Mouse (Mus musculus): ENCODE measurements around the gene Trim54.

Gene Trim54

GRCm38 (mm10) chr5:31116354-31116753 lies at the start of gene Trim54:
Gene Trim54, plus strand, starts transcription at chr5:31116712.
- no peak for DNase-seq (ENCODE audit: low spot score)

GRCm38 (mm10) chr5:31069810-31070209 lies 46.7 kb upstream of the Trim54 start:
- no peak for DNase-seq (ENCODE audit: low spot score)

DNA sequence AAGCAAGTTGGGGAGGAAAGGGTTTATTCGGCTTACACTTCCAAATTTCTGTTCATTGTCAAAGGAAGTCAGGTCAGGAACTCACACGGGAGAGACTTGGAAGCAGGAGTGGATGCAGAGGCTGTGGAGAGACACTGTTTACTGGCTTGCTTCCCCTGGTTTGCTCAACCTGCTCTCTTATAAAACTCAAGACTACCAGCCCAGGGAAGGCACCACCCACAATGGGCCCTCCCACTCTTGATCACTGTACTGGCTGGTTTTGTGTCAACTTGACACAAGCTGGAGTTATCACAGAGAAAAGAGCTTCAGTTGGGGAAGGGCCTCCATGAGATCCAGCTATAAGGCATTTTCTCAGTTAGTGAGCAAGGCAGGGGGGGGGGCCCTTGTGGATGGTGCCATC lies 45.5 kb upstream of the Trim54 start:
- no peak for DNase-seq (ENCODE audit: low spot score)

GRCm38 (mm10) chr5:31071821-31072220 lies 44.7 kb upstream of the Trim54 start:
- no peak for DNase-seq (ENCODE audit: low spot score)

DNA sequence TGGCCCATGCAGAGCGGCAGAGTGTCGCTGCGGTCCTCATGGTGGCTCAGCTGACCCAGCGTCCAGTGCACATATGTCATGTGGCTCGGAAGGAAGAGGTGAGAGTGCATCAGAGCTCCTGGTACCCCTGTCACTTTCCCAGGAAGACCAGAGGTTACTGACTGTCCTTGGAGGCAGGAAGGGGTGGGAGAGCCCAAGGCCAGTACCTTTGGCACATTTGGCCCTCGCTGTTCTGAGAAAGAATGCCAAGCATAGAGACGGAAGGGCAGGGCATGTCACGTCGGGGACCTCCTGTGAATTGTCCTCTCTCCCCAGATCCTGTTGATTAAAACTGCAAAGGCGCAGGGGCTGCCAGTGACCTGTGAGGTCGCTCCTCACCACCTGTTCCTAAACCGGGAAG lies 43.3 kb upstream of the Trim54 start:
- no peak for DNase-seq (ENCODE audit: low spot score)

GRCm38 (mm10) chr5:31076346-31076745 lies 40.2 kb upstream of the Trim54 start:
- DNase-seq (ENCODE audit: low spot score), result no peak

DNA sequence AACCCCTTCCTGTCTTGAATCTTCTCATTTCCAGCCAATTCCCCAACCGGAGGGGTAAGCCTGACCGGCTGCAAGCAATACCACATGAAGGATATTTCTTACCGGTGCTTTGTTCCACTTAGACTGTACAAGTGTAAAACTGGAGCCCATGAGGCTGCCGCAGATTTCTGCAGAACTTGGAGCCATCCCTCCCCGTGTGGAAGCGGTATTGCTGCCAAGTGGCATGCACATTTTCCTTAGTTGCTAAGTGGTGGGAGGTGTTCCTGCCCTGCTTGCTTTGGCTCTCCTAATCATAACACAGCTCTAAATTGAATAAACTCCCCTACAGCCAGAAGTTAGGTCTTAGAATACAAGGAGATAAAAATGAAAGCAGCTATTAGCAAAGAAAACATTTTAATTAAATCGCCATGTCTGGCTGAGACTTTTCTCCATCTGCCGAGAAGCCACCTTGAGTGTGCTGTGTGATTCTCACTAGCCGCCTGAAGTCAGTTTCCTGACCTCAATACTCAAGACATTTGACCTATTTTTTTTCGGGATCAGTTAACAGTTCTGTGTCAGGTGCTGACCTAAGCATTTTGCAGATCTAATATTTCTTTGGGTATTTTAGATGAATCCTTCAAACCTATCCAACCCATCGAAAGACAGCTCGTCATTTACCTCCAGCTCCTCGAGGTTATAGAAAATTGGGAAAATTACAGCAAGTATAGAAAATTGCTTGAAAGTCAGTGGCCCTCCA lies 36.3 kb upstream of the Trim54 start:
- no peak for DNase-seq (ENCODE audit: low spot score)

DNA sequence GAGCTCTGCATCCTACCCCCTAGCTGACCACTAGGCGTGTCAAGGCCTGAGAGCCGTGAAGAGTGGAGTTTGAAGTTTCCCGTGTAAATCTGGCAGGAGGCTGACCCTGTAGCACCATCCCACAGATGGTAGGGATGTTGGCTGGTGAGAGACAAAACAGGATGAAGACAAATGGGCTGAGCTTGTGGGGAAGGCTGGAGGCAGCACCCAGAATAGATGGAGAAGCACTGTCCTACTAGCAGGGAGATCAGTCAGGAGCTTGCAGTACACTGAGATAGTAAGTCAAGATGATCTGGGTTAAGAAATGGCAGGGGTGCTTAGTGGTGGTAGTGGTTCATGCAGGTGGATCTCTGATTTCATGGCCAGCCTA lies 35.7 kb upstream of the Trim54 start:
- DNase-seq (ENCODE audit: low spot score), result no peak

DNA sequence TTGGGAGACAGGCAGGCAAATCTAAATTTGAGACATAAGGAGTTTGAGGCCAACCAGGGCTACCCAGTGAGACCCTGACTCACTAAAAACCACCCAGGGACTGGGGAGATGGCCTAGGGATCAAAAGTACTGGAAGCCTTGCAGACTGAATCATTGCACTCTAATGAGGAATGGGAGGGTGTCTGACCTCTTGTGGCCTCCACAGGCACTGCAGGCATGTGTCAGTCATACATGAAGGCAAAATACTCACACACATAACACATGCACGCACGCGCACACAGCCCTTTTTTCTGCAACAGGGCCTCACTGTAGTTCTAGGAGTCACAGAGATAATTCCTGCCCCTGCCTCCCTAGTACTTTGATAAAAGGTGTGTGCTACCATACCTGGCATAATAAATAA lies 35.1 kb upstream of the Trim54 start:
- DNase-seq (ENCODE audit: low spot score), result no peak

GRCm38 (mm10) chr5:31082355-31082754 lies 34.2 kb upstream of the Trim54 start:
- DNase-seq (ENCODE audit: low spot score), result no peak

- DNase-seq (ENCODE audit: low spot score), result no peak
These were observed 33.4 kb upstream of the Trim54 start for GRCm38 (mm10) chr5:31082935-31083625.

DNA sequence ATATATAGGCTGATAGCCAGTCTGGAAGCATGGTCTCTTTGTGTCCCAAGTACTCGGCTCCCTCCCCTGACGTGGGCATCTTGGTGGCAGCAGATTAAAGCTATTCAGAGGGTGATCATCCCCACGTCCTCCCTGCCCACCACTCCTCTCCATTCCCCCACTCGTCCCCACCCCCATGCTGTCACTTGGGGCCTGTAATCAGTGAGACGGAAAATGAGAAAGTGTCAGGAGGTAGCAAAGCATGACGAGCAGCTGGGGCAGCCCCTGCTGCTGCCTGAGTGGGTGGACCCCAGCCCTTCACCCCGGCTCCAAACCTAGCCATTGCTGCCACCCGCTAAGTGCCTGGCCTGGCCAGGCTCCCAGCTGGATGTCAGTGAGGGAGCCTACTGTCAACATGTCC lies 32.6 kb upstream of the Trim54 start:
- no peak for DNase-seq (ENCODE audit: low spot score)

- DNase-seq (ENCODE audit: low spot score), result no peak
These were observed 29.9 kb upstream of the Trim54 start for GRCm38 (mm10) chr5:31086606-31087005.

- DNase-seq (ENCODE audit: low spot score), result no peak
These were observed 29.4 kb upstream of the Trim54 start for GRCm38 (mm10) chr5:31087131-31087530.

- no peak for DNase-seq (ENCODE audit: low spot score)
These were observed 24.1 kb upstream of the Trim54 start for GRCm38 (mm10) chr5:31092231-31092975.

GRCm38 (mm10) chr5:31093151-31094041 lies 23.1 kb upstream of the Trim54 start:
- DNase-seq (ENCODE audit: low spot score), result no peak

GRCm38 (mm10) chr5:31094100-31094798 lies 22.3 kb upstream of the Trim54 start:
- DNase-seq (ENCODE audit: low spot score), result no peak

DNA sequence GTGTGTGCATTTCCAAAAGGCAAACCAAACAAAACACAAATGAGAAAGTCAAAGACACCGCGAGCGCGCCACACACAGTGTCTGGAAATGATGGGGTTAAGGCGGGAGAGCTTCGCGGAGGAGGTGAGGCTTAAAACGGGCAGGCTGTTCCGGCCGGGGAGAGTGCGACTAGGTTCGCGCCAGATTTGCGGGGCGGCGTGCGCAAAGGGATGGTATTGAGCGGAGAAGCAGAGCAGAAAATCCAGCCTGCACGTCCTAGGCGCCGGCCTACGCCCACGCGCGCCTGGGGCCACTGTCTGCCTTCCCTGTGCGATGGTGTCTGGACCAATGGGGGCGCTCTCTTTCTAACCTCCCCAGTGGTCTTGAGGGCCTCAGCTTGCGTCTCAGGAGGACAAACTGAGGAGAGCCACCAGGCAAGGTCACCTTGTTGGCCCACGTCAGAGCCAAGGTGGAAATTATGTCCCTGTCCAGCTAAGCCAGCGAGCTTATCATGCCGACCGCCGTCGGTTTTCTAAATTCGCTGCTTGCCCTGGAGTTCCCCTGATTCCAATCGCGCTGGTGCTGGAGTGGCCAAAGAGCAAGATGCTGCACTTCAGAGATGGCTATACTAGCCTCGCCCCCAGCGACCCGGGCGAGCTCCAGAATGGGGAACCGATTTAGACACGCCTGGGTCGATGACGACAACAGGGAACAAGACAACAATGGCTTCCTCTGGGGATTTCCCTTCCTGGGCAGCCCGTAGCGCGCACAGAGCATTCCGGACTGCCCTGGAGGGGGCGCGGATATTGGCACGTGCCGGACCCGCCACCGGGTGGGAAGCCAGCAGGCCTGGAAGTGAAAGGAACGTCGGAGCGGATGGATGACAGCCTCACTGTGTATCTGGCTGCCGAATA lies 21.5 kb upstream of the Trim54 start:
- no peak for DNase-seq (ENCODE audit: low spot score)

DNA sequence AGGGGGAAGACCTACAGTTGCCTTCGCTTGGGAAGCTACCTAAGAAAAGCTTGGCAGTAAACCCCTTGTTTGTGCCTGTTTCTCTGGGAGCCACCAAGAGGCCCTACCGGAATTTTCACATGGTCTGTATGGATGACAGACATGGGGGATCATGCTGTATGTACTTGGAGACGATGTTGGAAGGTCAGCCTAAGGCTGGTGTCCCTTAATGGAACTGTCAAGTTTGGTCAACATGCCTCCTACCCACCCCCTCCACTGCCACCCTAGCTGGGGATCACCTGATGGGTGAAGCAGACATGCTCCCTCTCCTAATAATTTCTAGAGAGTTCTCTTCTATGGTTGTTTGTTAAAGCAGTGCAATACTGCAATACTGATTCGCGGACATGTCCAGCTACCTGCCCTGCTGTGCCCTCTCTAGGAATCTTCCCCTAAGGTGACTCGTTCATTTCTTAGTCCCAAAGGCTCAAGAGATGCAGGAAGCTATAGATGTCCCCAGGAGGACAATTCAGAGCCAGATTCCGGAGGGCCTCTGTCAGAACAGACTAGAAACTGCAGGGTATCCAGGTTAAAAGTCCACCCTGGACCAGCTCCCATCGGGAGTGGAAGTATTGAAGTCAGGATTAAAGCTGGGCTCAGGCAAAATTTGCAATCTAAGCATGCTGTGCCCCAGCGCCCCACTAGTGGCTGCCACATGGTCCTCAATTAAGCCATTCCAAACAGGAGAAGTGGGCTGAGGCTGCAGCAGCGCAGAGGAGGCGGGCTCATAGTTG lies 20.6 kb upstream of the Trim54 start:
- DNase-seq (ENCODE audit: low spot score), result no peak
